Mouse (Mus musculus): ENCODE measurements around the gene Tcf19. TPM values are rescaled to one million over a fixed set of nuclear protein-coding genes. Genes with fewer than 3 reads are reported as not detected.
A peak's percentile ranks its signal among the peaks of the same experiment; 100 is the strongest.
"Not testable (repeated sequence)": the region's sequence is repeated elsewhere in the genome, so short reads cannot be mapped to it uniquely, and the experiment has no call there.

Gene Tcf19
- total RNA-seq, 2 experiments from 2014 or later, result 11.6 to 13.6 TPM

GRCm38 (mm10) chr17:35485702-35486101 lies 30.9 kb downstream of the Tcf19 start:
- no peak for DNase-seq

DNA sequence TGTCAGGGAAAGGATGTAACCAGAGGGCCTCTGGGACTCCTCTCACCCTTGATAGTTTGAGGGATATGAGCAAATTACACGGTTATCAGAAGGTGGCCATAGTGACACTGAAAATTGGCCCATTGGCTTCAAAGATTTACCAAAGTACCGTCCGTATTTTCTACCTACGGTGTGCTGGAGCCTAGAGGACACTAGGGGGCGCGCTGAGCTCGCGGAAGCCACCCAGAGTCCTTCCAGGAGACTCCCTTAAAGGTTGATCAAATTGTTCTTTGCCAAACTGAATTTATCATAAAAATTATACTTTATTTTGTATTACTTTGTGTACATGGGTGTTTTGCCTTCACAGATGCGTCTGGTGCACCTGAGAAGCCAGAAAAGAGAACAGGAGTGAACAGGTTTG lies 32.6 kb downstream of the Tcf19 start:
- peak; percentile 67 for DNase-seq

GRCm38 (mm10) chr17:35469842-35470751 lies 46.5 kb downstream of the Tcf19 start, which contains the start of gene H2-Q10:
Gene H2-Q10, plus strand, starts transcription at chr17:35470089.
- no peak for DNase-seq

DNA sequence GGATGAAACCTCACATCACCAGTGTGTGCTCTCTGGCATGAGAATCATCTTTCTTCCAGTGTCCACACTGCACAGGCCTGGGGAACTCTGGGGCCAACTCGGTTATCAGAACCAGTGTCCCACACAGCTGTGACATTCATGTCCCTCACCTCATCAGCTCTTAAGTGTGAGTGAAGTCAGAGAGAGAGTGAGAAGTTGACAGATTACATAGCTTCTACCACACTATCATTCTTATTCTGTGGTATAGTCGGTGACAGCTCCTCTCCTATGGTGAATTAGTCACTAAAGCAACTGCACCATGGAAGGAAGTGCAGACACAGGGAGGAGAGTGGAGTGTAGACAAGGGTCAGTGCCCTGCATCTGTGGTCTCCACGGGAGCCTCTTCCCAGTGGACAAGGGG lies 47.7 kb downstream of the Tcf19 start:
- not testable (repeated sequence) for DNase-seq

- not testable (repeated sequence) for DNase-seq
Observed at GRCm38 (mm10) chr17:35465651-35466050, 51.0 kb downstream of the Tcf19 start.

Other genes with a start within 250 kb of the Tcf19 start
- under 1 TPM; 0.23 to 0.70 TPM for gene H2-Q1, start 196.4 kb downstream of the Tcf19 start, total RNA-seq (2021)
- gene H2-Q2, start 174.6 kb downstream of the Tcf19 start, total RNA-seq (2021), result under 1 TPM; 0.34 to 0.45 TPM
- gene H2-Q4, start 137.2 kb downstream of the Tcf19 start, total RNA-seq (2021), result 1 to 10 TPM; 5.1 to 6.0 TPM
- under 1 TPM in 1 of 2 experiments, not detected in 1; 0.43 TPM for gene H2-Q6, start 92.0 kb downstream of the Tcf19 start, total RNA-seq (2021)
- gene H2-Q7, start 77.7 kb downstream of the Tcf19 start, total RNA-seq (2021), result 1 to 10 TPM in 1 of 2 experiments, under 1 TPM in 1; 0.68 to 1.4 TPM
- gene H2-Q10, start 46.7 kb downstream of the Tcf19 start, total RNA-seq (2021), result under 1 TPM; 0.14 to 0.52 TPM
- gene Pou5f1, start 10.8 kb downstream of the Tcf19 start, total RNA-seq (2021), result not detected
- gene Cchcr1, start 276 bp upstream of the Tcf19 start, total RNA-seq (2021), result 1 to 10 TPM; 5.0 to 6.8 TPM
- gene Psors1c2, start 16.4 kb upstream of the Tcf19 start, total RNA-seq (2021), result not detected
- gene Cdsn, start 35.3 kb upstream of the Tcf19 start, total RNA-seq (2021), result under 1 TPM; 0.14 to 0.19 TPM
- gene 2300002M23Rik, start 50.6 kb upstream of the Tcf19 start, total RNA-seq (2021), result not detected
- gene Sfta2, start 84.7 kb upstream of the Tcf19 start, total RNA-seq (2021), result not detected
- not detected for gene Gm9573, start 109.8 kb upstream of the Tcf19 start, total RNA-seq (2021)
- not detected for gene Mucl3, start 126.9 kb upstream of the Tcf19 start, total RNA-seq (2021)
- 10 to 100 TPM; 17.0 to 24.0 TPM for gene Vars2, start 150.8 kb upstream of the Tcf19 start, total RNA-seq (2021)
- 10 to 100 TPM; 18.2 to 20.5 TPM for gene Gtf2h4, start 156.9 kb upstream of the Tcf19 start, total RNA-seq (2021)
- 10 to 100 TPM; 35.2 to 42.8 TPM for gene Ddr1, start 187.8 kb upstream of the Tcf19 start, total RNA-seq (2021)